Mouse (Mus musculus) heart, adult 9 months (tissue): ENCODE results near the gene Ergic2.
A peak's percentile ranks its signal among the peaks of the same experiment; 100 is the strongest.
"Not testable (repeated sequence)": the region's sequence is repeated elsewhere in the genome, so short reads cannot be mapped to it uniquely, and the experiment has no call there.

Experiments used
- DNase-seq, 2 experiments: peaks; one replicate each; pipeline ENCODE4 v3.0.0; 2022; ENCODE audit warnings: low spot score in 2 of 2

Ergic2 gene

GRCm38 (mm10) chr6:148211391-148211876 is 740 bp downstream of the Ergic2 start:
- DNase-seq = no peak

GRCm38 (mm10) chr6:148207522-148207921 is 4.7 kb downstream of the Ergic2 start:
- no peak for DNase-seq

- no peak for DNase-seq
Observed at GRCm38 (mm10) chr6:148205134-148205533, 7.0 kb downstream of the Ergic2 start.

GRCm38 (mm10) chr6:148199729-148200128 is 12.4 kb downstream of the Ergic2 start:
- DNase-seq = no peak

- no peak for DNase-seq
Observed at GRCm38 (mm10) chr6:148199177-148199576, 13.0 kb downstream of the Ergic2 start.

GRCm38 (mm10) chr6:148193972-148194701 is 18.0 kb downstream of the Ergic2 start:
- no peak for DNase-seq

- DNase-seq = no peak
Observed at GRCm38 (mm10) chr6:148185694-148186093, 26.5 kb downstream of the Ergic2 start.

- no peak for DNase-seq
Observed at GRCm38 (mm10) chr6:148172904-148173303, 39.3 kb downstream of the Ergic2 start.

- DNase-seq = not testable (repeated sequence)
Observed at GRCm38 (mm10) chr6:148152305-148152704, 59.9 kb downstream of the Ergic2 start.

GRCm38 (mm10) chr6:148142421-148142820 is 69.8 kb downstream of the Ergic2 start:
- DNase-seq = no peak

GRCm38 (mm10) chr6:148141874-148142273 is 70.3 kb downstream of the Ergic2 start:
- DNase-seq = no peak

GRCm38 (mm10) chr6:148139288-148139995 is 72.7 kb downstream of the Ergic2 start:
- no peak for DNase-seq

GRCm38 (mm10) chr6:148135769-148136382 is 76.3 kb downstream of the Ergic2 start:
- peak; percentile 21 to 51 for DNase-seq

- DNase-seq = no peak
Observed at GRCm38 (mm10) chr6:148133536-148133935, 78.6 kb downstream of the Ergic2 start.

- DNase-seq = no peak
Observed at GRCm38 (mm10) chr6:148132314-148132713, 79.9 kb downstream of the Ergic2 start.
